Mouse (Mus musculus): ENCODE results near the gene Lrrn4cl.
"Not testable (repeated sequence)": the region's sequence is repeated elsewhere in the genome, so short reads cannot be mapped to it uniquely, and the experiment has no call there.

The Lrrn4cl gene

DNA sequence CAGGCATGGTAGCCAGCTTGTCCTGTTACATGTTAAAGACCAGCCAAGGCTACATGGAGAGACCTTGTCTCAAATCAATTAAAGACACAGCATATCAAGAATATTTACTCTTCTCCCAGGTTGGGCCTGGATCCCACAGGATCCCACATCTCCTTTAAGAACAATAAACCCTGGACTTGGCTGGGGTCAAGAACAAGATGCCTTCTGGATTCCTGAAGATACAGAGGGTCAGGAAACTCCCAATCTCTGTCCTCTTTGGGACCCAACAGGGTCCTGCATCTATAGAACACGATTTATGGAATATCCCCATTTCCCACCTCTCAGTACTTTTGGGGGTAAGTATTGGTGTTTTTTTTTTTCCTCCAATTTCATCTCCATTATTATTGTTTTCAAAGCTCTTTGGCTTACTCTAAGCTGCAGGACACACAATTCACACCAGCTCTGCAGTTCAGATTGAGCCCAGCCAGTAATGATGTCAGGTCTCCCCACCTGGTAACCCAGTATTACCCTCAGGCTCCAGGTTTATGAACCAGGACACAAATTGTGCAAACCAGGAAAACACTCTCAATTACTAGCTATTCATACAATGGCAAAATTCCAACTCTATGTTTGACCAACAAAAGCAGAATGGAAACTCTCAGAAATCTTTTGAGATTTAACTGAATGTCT, 36.5 kb downstream of the Lrrn4cl start:
- DNase-seq, result no peak

DNA sequence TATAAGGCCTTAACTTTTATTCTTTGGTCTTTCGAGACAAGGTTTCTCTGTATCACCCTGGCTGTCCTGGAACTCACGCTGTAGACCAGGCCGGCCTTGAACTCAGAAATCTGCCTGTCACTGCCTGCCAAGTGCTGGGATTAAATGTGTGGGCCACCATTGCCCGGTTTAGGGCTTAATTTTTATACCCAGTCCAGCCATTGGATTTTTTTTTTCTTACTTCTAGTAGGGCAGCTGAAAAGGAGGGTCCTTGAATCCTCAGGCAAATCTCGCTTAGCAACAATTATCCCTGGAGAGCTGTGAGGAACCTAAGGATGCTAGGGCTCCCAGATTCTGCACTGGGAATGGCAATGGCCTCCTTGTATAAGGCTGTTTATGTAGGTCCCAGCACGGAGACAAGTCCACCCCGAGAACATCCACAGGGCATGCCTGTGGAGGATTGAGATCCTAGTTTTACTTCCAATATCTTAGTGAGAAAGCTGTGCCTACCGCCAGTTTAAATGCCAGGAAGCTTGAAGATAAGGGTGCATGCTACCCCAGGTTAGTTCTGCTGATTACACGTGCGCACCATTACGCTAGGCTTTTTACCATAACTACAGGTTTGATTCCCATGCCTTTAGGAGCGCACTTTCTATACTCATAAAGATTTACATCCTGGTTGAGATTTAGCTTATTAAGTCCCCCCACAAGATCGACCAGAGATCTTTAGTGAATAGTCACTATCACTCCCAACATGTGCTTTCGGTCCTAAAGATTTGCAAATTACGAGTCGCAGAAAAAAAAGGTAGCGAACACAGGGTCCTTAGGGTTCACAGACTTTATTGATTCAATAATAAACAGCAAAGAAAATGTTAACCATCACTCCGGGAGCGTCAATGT, 37.3 kb downstream of the Lrrn4cl start:
- no peak for DNase-seq

DNA sequence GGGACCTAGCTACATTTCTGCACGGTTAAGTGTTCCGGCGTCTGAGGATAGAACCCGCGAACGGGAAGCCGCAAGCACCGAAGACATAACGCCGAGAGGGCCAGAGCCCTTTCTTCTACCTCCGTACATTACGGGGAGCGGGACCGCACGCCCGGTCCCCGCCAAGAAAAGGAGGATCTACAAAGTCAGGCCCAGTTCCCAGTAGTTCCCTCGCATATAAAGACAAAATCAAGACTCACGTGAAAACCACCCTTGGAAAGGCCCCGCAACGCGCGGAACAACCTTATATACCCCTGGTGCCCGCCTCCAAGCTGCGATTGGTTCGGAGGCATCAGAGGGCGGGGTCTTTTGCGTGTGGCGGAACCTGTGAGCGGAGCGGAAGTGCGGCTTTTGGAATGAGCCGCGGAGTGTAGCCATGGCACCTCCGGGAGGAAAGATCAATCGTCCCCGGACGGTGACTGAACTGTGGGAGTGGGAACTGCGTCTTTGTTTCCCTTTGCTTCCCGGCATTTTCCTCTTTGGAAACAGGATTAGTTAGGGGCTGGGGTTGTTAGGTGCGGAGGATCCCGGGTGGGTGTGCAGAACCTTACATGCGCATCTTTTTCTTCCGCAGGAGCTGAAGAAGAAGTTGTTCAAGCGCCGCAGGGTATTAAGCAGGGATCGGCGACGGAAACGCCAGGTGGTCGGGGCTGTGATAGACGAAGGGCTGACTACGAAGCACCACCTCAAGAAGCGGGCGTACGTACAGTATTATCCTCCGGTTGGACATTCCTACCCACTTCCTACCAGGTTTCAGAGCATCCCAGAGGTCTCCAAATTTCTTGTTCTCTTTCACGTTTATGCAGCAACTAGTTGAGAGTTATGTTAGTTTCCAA, 38.2 kb downstream of the Lrrn4cl start, which contains the start of the genes 1810009A15Rik and Gm49416:
Gene 1810009A15Rik, plus strand, starts transcription at position 343 of the 875 bp plus-strand sequence.
Gene Gm49416, plus strand, starts transcription at position 416 of the 875 bp plus-strand sequence.
- peak; percentile 95 for DNase-seq

DNA sequence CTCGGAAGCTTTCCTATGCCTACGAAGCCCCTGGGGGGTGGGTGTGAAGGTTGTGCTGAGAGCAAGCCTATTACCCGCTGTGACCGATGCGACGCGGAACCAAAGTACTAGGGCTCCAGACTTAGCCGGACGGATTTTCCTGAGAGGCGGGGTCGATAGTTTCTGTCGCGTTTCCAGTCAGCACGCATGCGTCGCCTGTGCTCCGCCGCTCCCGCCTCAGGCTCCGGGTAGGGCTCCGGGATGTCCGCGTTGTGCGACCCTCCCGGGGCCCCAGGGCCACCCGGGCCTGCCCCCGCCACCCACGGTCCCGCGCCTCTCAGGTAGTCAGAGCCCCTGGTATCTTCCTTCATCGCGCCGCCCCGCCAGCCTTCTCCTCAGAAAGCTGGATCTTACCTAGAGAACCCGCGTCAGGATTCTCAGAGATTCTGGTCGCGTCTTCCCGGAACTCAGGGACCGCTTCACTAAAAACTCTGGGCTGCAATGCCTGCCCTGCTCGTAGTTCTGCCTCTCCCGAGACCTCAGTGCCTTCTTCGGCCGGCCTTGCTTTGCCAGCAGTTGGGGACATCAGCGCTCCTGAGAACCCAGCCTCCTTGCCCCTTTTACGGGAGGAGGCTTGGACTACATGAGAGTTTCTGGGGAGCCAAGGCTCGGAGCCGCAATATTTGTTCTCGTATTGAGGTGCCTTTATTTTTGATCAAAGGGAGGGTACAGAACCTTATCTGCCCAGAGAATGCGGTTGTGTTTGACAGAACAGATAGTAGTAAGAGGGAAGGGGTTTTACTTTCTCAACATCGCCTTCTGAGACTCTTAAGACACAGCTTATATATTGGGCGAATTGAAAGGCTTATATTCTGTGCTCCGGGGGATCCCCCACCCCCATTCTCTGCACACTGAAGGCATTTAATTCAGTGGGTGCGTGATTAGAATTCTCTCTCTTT, 42.5 kb downstream of the Lrrn4cl start, which contains the start of gene Ints5:
Gene Ints5, plus strand, starts transcription at position 177 of the 938 bp plus-strand sequence.
- DNase-seq, result peak; percentile 86

DNA sequence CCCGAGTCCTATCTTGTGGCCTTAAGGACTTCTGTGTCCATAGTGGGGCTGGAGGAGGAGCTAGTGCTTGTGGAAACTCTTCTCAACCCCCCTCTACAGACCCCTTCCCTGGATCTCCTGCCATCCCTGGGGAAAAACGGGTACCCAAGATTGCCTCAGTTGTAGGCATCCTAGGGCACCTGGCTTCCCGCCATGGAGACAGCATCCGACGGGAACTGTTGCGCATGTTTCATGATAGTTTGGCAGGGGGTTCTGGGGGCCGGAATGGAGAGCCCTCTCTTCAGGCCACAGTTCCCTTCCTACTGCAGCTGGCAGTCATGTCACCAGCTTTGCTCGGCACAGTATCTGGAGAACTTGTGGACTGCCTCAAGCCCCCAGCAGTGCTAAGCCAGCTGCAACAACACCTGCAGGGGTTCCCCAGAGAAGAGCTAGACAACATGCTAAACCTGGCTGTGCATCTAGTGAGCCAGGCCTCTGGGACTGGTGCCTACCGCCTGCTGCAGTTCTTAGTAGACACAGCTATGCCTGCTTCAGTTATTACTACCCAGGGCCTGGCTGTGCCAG, 44.9 kb downstream of the Lrrn4cl start:
- no peak for DNase-seq

DNA sequence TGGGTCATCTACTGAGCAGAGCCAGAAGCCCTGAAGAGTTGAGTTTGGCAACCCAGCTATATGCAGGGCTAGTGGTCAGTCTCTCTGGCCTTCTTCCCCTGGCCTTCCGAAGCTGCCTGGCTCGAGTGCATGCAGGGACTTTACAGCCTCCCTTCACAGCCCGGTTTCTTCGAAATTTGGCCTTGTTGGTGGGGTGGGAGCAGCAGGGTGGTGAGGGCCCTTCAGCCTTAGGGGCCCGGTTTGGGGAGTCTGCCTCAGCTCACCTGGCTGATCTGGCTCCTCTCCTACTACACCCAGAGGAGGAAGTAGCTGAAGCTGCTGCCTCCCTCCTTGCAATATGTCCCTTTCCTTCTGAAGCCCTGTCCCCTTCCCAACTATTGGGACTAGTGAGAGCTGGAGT, 45.7 kb downstream of the Lrrn4cl start:
- not testable (repeated sequence) for DNase-seq

DNA sequence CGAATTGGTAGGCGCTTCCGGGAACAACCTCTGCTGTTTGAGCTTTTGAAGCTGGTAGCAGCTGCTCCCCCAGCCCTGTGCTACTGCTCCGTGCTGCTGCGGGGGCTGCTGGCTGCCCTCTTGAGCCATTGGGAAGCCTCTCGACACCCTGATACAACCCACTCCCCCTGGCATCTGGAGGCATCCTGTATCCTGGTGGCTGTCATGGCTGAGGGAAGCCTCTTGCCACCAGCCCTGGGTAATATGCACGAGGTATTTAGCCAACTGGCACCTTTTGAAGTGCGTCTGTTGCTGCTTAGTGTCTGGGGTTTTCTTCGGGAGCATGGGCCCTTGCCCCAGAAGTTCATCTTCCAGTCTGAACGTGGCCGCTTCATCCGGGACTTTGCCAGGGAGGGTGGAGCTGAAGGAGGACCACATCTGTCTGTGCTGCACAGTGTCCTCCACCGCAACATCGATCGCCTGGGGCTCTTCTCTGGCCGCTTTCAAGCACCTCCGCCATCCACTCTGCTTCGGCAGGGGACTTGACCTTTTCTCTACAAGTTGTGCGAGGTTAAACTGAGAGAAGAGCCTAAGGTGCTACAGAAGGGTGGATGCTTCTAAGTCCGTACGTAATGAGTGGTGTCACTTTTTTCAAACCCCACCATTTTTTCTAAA, 46.8 kb downstream of the Lrrn4cl start:
- DNase-seq, result peak; percentile 50

DNA sequence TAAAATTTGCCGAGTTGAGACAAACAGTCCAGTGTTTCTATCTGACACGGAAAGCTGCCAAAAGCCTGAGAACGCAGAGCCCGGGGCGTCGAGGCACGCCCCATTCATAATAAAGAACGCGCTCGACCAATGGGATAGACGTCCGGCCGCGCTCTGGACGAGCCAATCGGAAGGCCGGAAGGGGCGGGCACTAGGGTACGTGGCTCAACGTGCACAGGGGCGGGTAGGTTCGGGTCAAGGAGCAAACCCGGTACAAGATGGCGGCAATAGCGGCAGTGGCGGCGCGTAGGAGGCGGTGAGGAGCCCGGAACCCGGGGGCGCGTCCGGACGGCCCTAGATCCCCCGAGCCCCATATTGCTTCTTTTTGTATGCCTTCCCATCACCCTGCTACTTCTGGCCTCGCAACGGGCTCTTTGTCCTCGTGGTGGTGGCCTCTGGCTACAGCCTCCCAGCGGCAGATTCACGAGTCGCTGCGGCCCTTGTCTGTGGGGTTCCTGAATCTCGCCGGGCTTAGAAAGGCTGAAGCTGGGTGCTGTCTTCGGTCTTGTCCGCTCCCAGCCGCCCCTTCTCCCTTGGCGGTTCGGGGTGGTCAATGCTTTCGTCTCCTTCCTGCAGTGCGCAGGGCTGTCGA, 47.4 kb downstream of the Lrrn4cl start, which contains the start of gene Ganab:
Gene Ganab, plus strand, starts transcription at position 207 of the 631 bp plus-strand sequence.
- DNase-seq, result peak; percentile 95

DNA sequence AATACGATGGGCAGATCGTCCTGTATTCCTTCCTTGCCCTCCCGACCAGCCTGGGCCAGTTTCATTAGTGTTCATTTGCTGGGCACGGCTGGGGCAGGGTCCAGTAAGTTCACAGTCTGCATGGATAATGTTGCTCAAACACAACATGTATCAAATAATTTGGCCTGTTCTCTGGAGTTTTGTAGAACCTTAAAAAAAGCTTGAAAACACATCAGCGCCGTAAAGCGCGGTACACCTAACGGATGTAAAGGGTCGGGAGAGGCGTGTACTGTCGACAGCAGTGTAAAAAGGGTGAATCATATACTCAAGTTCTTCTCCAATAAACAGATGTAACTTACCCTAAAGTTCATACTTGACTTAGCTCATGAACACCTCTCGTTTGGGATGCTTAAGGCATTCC, 48.0 kb downstream of the Lrrn4cl start:
- no peak for DNase-seq

DNA sequence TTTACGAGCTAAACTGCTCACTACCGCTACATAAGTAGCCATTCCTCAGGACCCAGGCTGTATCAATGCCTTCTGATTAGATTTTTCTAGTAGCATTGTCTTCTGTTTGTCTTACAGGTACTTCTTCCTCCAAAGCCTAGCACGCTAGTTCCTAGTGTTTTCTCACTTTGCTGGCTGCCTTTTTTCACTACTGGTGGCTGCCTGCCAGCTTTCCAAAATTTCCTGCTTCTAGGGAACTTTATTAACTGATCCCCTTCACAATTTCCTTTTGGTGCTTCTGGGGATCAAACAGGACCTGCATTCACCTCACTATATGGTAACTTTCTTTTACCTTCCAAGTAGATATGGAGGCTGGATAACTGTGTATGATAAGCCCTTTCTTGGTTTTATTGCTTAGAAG, 48.5 kb downstream of the Lrrn4cl start:
- no peak for DNase-seq

DNA sequence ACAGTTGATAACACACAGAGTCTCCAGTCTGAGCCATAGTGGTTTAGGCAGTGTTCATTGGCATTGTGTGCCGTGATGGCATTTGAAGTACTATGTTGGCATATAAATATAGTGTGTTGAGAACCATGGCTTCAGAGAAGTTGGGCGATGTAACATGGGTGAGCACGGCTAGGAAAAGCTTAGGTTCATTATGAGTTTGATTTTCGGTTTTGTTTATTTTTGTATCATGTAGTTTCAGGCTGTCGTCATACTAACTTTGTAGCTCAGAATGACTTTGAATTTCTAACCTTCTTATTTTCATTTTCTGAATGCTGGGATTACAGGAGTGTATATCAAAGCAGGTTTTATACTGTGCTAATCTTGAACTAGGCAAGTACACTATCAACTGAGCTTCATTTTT, 52.8 kb downstream of the Lrrn4cl start:
- no peak for DNase-seq
